Mouse (Mus musculus) CH12.LX (cell line): ENCODE measurements around the gene Sult6b2. TPM values are rescaled to one million over a fixed set of nuclear protein-coding genes. Genes with fewer than 3 reads are reported as not detected.

Source experiments
- DNase-seq: peaks from one replicate; pipeline ENCODE4 v3.0.0-alpha.2; 2013; ENCODE audit errors: extremely low read depth
- H3K27ac ChIP-seq: 2 replicates; pipeline ENCODE4 v1.5.1; 2012; ENCODE audit warnings: low read depth, mild to moderate bottlenecking, control low read depth, moderate library complexity; ENCODE audit not compliant: insufficient read depth
- H3K27me3 ChIP-seq: replicated peaks from 2 replicates; pipeline ENCODE3; 2012; ENCODE audit warnings: inconsistent platforms
- H3K36me3 ChIP-seq, 2 experiments: replicated peaks in 1 of 2; 2 replicates each; pipeline versions ENCODE3 to v1.6.1; 2012; ENCODE audit warnings: inconsistent platforms in 1 of 2, low read length in 1 of 2, mild to moderate bottlenecking in 1 of 2, mixed read lengths in 1 of 2, moderate library complexity in 1 of 2; ENCODE audit not compliant: control insufficient read depth in 1 of 2, insufficient read depth in 1 of 2
- H3K4me1 ChIP-seq, 2 experiments: 2 replicates each; pipeline ENCODE4 v1.6.1; 2012; ENCODE audit warnings: inconsistent platforms in 1 of 2, moderate library complexity in 1 of 2; ENCODE audit not compliant: insufficient read depth in 2 of 2, control insufficient read depth in 1 of 2
- H3K4me2 ChIP-seq: 2 replicates; pipeline ENCODE4 v1.6.1; 2012; ENCODE audit warnings: low read depth, mild to moderate bottlenecking, control low read depth; ENCODE audit not compliant: poor library complexity, insufficient read depth, severe bottlenecking
- H3K4me3 ChIP-seq, 3 experiments: fragments of 150-350 bp in 1 of 3; sonication (generic) in 1 of 3; replicated peaks in 1 of 3; 2 replicates each; pipeline versions ENCODE3 to v1.5.1; 2011 to 2012; ENCODE audit warnings: low read depth in 2 of 3, low read length in 2 of 3, mild to moderate bottlenecking in 2 of 3, moderate library complexity in 2 of 3, control low read depth in 1 of 3, improper control_type of control experiment in 1 of 3, inconsistent platforms in 1 of 3, mixed read lengths in 1 of 3; ENCODE audit not compliant: poor library complexity in 1 of 3
- H3K79me2 ChIP-seq: replicated peaks from 2 replicates; pipeline ENCODE4 v1.6.1; 2012; ENCODE audit warnings: mild to moderate bottlenecking, moderate library complexity; ENCODE audit not compliant: control insufficient read depth, poor library complexity, insufficient read depth, severe bottlenecking; ENCODE audit errors: extremely low read depth
- H3K9ac ChIP-seq: 2 replicates; pipeline ENCODE4 v1.6.1; 2012; ENCODE audit warnings: low read depth, mild to moderate bottlenecking, control low read depth, moderate library complexity; ENCODE audit not compliant: insufficient read depth
- H3K9me3 ChIP-seq: replicated peaks from 2 replicates; pipeline ENCODE3; 2012; ENCODE audit warnings: low read length, inconsistent platforms, mixed read lengths
- BHLHE40 ChIP-seq: IDR thresholded peaks from 2 replicates; pipeline ENCODE4 v1.6.1; 2011; ENCODE audit warnings: mild to moderate bottlenecking, low read depth, low read length, improper control_type of control experiment
- CHD1 ChIP-seq: IDR thresholded peaks from 2 replicates; pipeline ENCODE4 v1.6.1; 2012; ENCODE audit warnings: low read depth, low read length, improper control_type of control experiment, inconsistent platforms
- CHD2 ChIP-seq: IDR thresholded peaks from 2 replicates; pipeline ENCODE4 v1.6.1; 2011; ENCODE audit warnings: low read length, improper control_type of control experiment
- CTCF ChIP-seq, 2 experiments: IDR thresholded peaks in 1 of 2; conservative IDR thresholded peaks in 1 of 2; 2 replicates each; pipeline ENCODE4 v1.5.1; 2011 to 2012; ENCODE audit warnings: low read depth in 2 of 2, low read length in 2 of 2, improper control_type of control experiment in 1 of 2, inconsistent platforms in 1 of 2, mild to moderate bottlenecking in 1 of 2, moderate library complexity in 1 of 2
- E2F4 ChIP-seq: IDR thresholded peaks from 2 replicates; pipeline ENCODE4 v1.6.1; 2011; ENCODE audit warnings: low read depth, low read length, improper control_type of control experiment; ENCODE audit not compliant: insufficient replicate concordance
- ELF1 ChIP-seq: IDR thresholded peaks from 2 replicates; pipeline ENCODE4 v1.6.1; 2014; ENCODE audit warnings: low read depth, mild to moderate bottlenecking, inconsistent platforms, low read length, improper control_type of control experiment
- EP300 ChIP-seq: IDR thresholded peaks from 2 replicates; pipeline ENCODE4 v1.6.1; 2011; ENCODE audit warnings: low read length, improper control_type of control experiment
- ETS1 ChIP-seq: conservative IDR thresholded peaks from 2 replicates; pipeline ENCODE4 v1.6.1; 2012; ENCODE audit warnings: low read depth, mild to moderate bottlenecking, inconsistent platforms, low read length, improper control_type of control experiment, moderate library complexity
- GABPA ChIP-seq: IDR thresholded peaks from 2 replicates; pipeline ENCODE4 v1.6.1; 2012; ENCODE audit warnings: low read depth, low read length, improper control_type of control experiment, inconsistent platforms; ENCODE audit not compliant: insufficient replicate concordance
- HCFC1 ChIP-seq: IDR thresholded peaks from 2 replicates; pipeline ENCODE4 v1.6.1; 2012; ENCODE audit warnings: low read depth, mild to moderate bottlenecking, inconsistent platforms, low read length, improper control_type of control experiment
- IRF4 ChIP-seq: IDR thresholded peaks from 2 replicates; pipeline ENCODE4 v1.6.1; 2014; ENCODE audit warnings: low read depth, mild to moderate bottlenecking, inconsistent platforms, low read length, improper control_type of control experiment
- JUN ChIP-seq: IDR thresholded peaks from 2 replicates; pipeline ENCODE4 v1.6.1; 2011; ENCODE audit warnings: low read depth, mild to moderate bottlenecking, low read length, improper control_type of control experiment, moderate library complexity; ENCODE audit not compliant: insufficient read depth
- JUND ChIP-seq: conservative IDR thresholded peaks from 2 replicates; pipeline ENCODE4 v1.6.1; 2011; ENCODE audit warnings: low read depth, low read length, improper control_type of control experiment
- KAT2A ChIP-seq: IDR thresholded peaks from 2 replicates; pipeline ENCODE4 v1.6.1; 2012; ENCODE audit warnings: low read length, improper control_type of control experiment, inconsistent platforms; ENCODE audit not compliant: insufficient replicate concordance
- MAFK ChIP-seq: IDR thresholded peaks from 2 replicates; pipeline ENCODE4 v1.6.1; 2011; ENCODE audit warnings: low read length, improper control_type of control experiment; ENCODE audit not compliant: insufficient replicate concordance
- MAX ChIP-seq: IDR thresholded peaks from 2 replicates; pipeline ENCODE4 v1.6.1; 2011; ENCODE audit warnings: low read length, improper control_type of control experiment
- MAZ ChIP-seq: IDR thresholded peaks from 2 replicates; pipeline ENCODE4 v1.6.1; 2012; ENCODE audit warnings: low read depth, mild to moderate bottlenecking, inconsistent platforms, low read length, improper control_type of control experiment, moderate library complexity
- MEF2A ChIP-seq: IDR thresholded peaks from 2 replicates; pipeline ENCODE4 v1.6.1; 2014; ENCODE audit warnings: low read depth, mild to moderate bottlenecking, inconsistent platforms, low read length, improper control_type of control experiment, borderline replicate concordance
- MXI1 ChIP-seq: IDR thresholded peaks from 2 replicates; pipeline ENCODE4 v1.6.1; 2011; ENCODE audit warnings: mild to moderate bottlenecking, low read depth, low read length, improper control_type of control experiment
- MYC ChIP-seq: IDR thresholded peaks from 2 replicates; pipeline ENCODE4 v1.6.1; 2011; ENCODE audit warnings: low read depth, mild to moderate bottlenecking, improper control_type of control experiment, low read length
- NELFE ChIP-seq: IDR thresholded peaks from 2 replicates; pipeline ENCODE4 v1.6.1; 2011; ENCODE audit warnings: low read depth, low read length, improper control_type of control experiment
- NRF1 ChIP-seq: IDR thresholded peaks from 2 replicates; pipeline ENCODE4 v1.6.1; 2014; ENCODE audit warnings: low read depth, mild to moderate bottlenecking, inconsistent platforms, low read length, improper control_type of control experiment, moderate library complexity
- PAX5 ChIP-seq: IDR thresholded peaks from 2 replicates; pipeline ENCODE4 v1.6.1; 2012; ENCODE audit warnings: low read length, inconsistent platforms, mixed read lengths
- POLR2A ChIP-seq: IDR thresholded peaks from 2 replicates; pipeline ENCODE4 v1.6.1; 2011; ENCODE audit warnings: low read depth, mild to moderate bottlenecking, improper control_type of control experiment, low read length
- POLR2AphosphoS2 ChIP-seq: IDR thresholded peaks from 2 replicates; pipeline ENCODE4 v1.6.1; 2011; ENCODE audit warnings: low read depth, low read length, improper control_type of control experiment
- RAD21 ChIP-seq: IDR thresholded peaks from 2 replicates; pipeline ENCODE4 v1.6.1; 2011; ENCODE audit warnings: low read depth, mild to moderate bottlenecking, low read length, improper control_type of control experiment, moderate library complexity
- RCOR1 ChIP-seq: conservative IDR thresholded peaks from 2 replicates; pipeline ENCODE4 v1.6.1; 2012; ENCODE audit warnings: low read depth, mild to moderate bottlenecking, inconsistent platforms, low read length, improper control_type of control experiment
- SIN3A ChIP-seq: IDR thresholded peaks from 2 replicates; pipeline ENCODE4 v1.6.1; 2012; ENCODE audit warnings: low read length, improper control_type of control experiment, inconsistent platforms
- SMC3 ChIP-seq: IDR thresholded peaks from 2 replicates; pipeline ENCODE4 v1.6.1; 2011; ENCODE audit warnings: low read depth, low read length, improper control_type of control experiment
- TBP ChIP-seq: conservative IDR thresholded peaks from 2 replicates; pipeline ENCODE4 v1.6.1; 2011; ENCODE audit warnings: low read depth, low read length, improper control_type of control experiment
- TCF12 ChIP-seq: IDR thresholded peaks from 2 replicates; pipeline ENCODE4 v1.6.1; 2014; ENCODE audit warnings: low read depth, mild to moderate bottlenecking, inconsistent platforms, low read length, improper control_type of control experiment
- UBTF ChIP-seq: IDR thresholded peaks from 2 replicates; pipeline ENCODE4 v1.6.1; 2012; ENCODE audit warnings: low read depth, mild to moderate bottlenecking, inconsistent platforms, low read length, improper control_type of control experiment, moderate library complexity
- USF1 ChIP-seq: IDR thresholded peaks from 2 replicates; pipeline ENCODE4 v1.6.1; 2014; ENCODE audit warnings: low read depth, mild to moderate bottlenecking, inconsistent platforms, low read length, improper control_type of control experiment
- USF2 ChIP-seq: conservative IDR thresholded peaks from 2 replicates; pipeline ENCODE4 v1.6.1; 2011; ENCODE audit warnings: low read depth, low read length, improper control_type of control experiment
- ZC3H11A ChIP-seq: IDR thresholded peaks from 2 replicates; pipeline ENCODE4 v1.6.1; 2012; ENCODE audit warnings: low read depth, mild to moderate bottlenecking, inconsistent platforms, low read length, improper control_type of control experiment
- ZKSCAN1 ChIP-seq: IDR thresholded peaks from 2 replicates; pipeline ENCODE4 v1.6.1; 2012; ENCODE audit warnings: low read depth, inconsistent platforms, low read length, improper control_type of control experiment, borderline replicate concordance
- ZMIZ1 ChIP-seq: IDR thresholded peaks from 2 replicates; pipeline ENCODE4 v1.6.1; 2012; ENCODE audit warnings: low read depth, mild to moderate bottlenecking, inconsistent platforms, low read length, improper control_type of control experiment
- ZNF384 ChIP-seq: IDR thresholded peaks from 2 replicates; pipeline ENCODE4 v1.6.1; 2012; ENCODE audit warnings: low read depth, low read length, improper control_type of control experiment, inconsistent platforms
- dilution Hi-C: fragments of 300-500 bp; cut with MboI; formaldehyde crosslinking; loops from 2 replicates; pipeline ENCODE4 v1.14.3; 2020; ENCODE audit warnings: low sequenced_read_pairs; ENCODE audit not compliant: extremely low pct_unique_long_range_greater_than_20kb, extremely low pct_ligation_motif_present
- in situ Hi-C: fragments of 300-500 bp; cut with MboI; formaldehyde crosslinking; loops from 3 replicates; pipeline ENCODE4 v1.14.3; 2019; ENCODE audit warnings: low sequenced_read_pairs, low pct_ligation_motif_present, low pct_unique_long_range_greater_than_20kb, mixed read lengths
- polyA plus RNA-seq: library from polyadenylated mRNA; unstranded; fragments of >175 nt; gene quantifications from 2 replicates; pipeline ENCODE4 v1.2.1, GENCODE M21; 2012; ENCODE audit warnings: low read depth; ENCODE audit not compliant: insufficient read length
- total RNA-seq, 2 experiments: library from RNA; depleted of rRNA; stranded (reverse); fragments of 300-350 nt in 1 of 2; fragments of >200 nt in 1 of 2; gene quantifications; 2 replicates each; pipeline ENCODE4 v1.2.3; 2012 to 2014

The Sult6b2 gene
- total and polyA plus RNA-seq, 3 experiments, result 0.25 to 1.1 (median 0.54) TPM

GRCm38 (mm10) chr6:142785343-142785742 is 19.0 kb downstream of the Sult6b2 start:
- Histone ChIP-seq H3K9me3 (no peaks in the 10 kb centered on the region), H3K4me1 (peaks cover 2 to 8% of the 10 kb centered on the region in 2 experiments; a peak in 2 of 4 replicates), H3K79me2 (no peaks in the 10 kb centered on the region), H3K4me3 (no peak overlapping the region), H3K9ac (no peak overlapping the region), H3K36me3 (no peaks in the 10 kb centered on the region), H3K27me3 (no peaks in the 10 kb centered on the region), H3K4me2 (no peak overlapping the region), H3K27ac (no peak overlapping the region)
- TF ChIP-seq EP300 (no peak), PAX5 (no peak), ETS1 (no peak), MYC (no peak), ZNF384 (no peak), GABPA (no peak), ZKSCAN1 (no peak), HCFC1 (no peak), ZC3H11A (peak; percentile 13; the same call in 1 of the 2 replicates), JUND (no peak), CHD2 (no peak), MXI1 (no peak), ELF1 (no peak), RCOR1 (no peak), MAX (no peak), MEF2A (no peak), USF1 (no peak), MAFK (no peak), BHLHE40 (no peak), SMC3 (peak; percentile 76), UBTF (no peak), TBP (no peak), POLR2AphosphoS2 (no peak), POLR2A (no peak), NRF1 (no peak), NELFE (peak; percentile 20; the same call in 1 of the 2 replicates), CHD1 (no peak), MAZ (no peak), SIN3A (no peak), CTCF (conservative IDR thresholded peaks at IDR 0.05 in 1 of 2, IDR thresholded peaks at IDR 0.05 in 1 of 2; ENCODE audit: low read depth in 2 of 2, low read length in 2 of 2) (peak; percentile 83 to 87), TCF12 (no peak), IRF4 (no peak), E2F4 (no peak), RAD21 (peak; percentile 76), JUN (no peak), USF2 (no peak), KAT2A (no peak), ZMIZ1 (no peak)
- DNase-seq, result peak; percentile 78
- dilution Hi-C loops, result no loop called here
- in situ Hi-C loops, result no loop called here
